Mouse (Mus musculus) hindbrain, embryonic 15.5 days (tissue): Measurements from ENCODE around the gene Fmo5. TPM values are rescaled to one million over a fixed set of nuclear protein-coding genes. Genes with fewer than 3 reads are reported as not detected.

Experiments used
- microRNA-seq: library from miRNA; unstranded; fragments of <30 nt; microRNA quantifications from one replicate; pipeline ENCODE4, GENCODE M21; 2016
- polyA plus RNA-seq: library from polyadenylated mRNA; unstranded; fragments of >200 nt; fragmentation: Nextera tagmentation; extraction: Ambion mirVana; gene quantifications from 2 replicates; pipeline ENCODE4 v1.2.1, GENCODE M21; 2015

The Fmo5 gene
- polyA plus RNA-seq, 1 experiment from 2014 or later: 0.62 TPM

Small RNAs within 50 kb of the gene (microRNA-seq; reads per million reads assigned to microRNA genes)
- not detected for gene Mir7225

Other genes with a start within 250 kb of the Fmo5 start
- gene Olfr1402, start 206.8 kb upstream of the Fmo5 start, polyA plus RNA-seq: not detected in 2 replicates
- 6.3 and 6.7 TPM in 2 replicates for gene Chd1l, start 18.6 kb upstream of the Fmo5 start, polyA plus RNA-seq
- 15.0 and 15.5 TPM in 2 replicates for gene Prkab2, start 29.4 kb downstream of the Fmo5 start, polyA plus RNA-seq
- not detected in 2 replicates for gene Gm17651, start 45.9 kb downstream of the Fmo5 start, polyA plus RNA-seq